19 mouse cellular contexts compared by ENCODE assay signal in genomic region chr16:40607509-40607908, GRCm38 (mm10).
DNase-seq lines count a peak whose midpoint lies in the region; ATAC-seq lines count a peak whose summit lies in the region.
"Had no signal": no experiment of that assay in that cellular context is flagged by ENCODE, and none has a peak within 500 bp of the region (broad histone marks: within the 10 kb centered on the region; RNA-seq: fewer than 3 reads in every experiment).

No protein-coding gene starts in this region.

- no peaks in the 10 kb centered on the region for H3K9me3 ChIP-seq in neural tube, embryonic 13.5 days
- H3K9me3 ChIP-seq in neural tube, embryonic 15.5 days (replicated peaks): no peaks in the 10 kb centered on the region
- H3K9me3 ChIP-seq: G1E had no signal

- H3K4me2 ChIP-seq in neural tube, embryonic 13.5 days: no peak overlapping the region
- H3K4me2 ChIP-seq in neural tube, embryonic 15.5 days: no peak overlapping the region

- no peaks in the 10 kb centered on the region for H3K36me3 ChIP-seq in neural tube, embryonic 13.5 days
- H3K36me3 ChIP-seq in neural tube, embryonic 15.5 days: no peaks in the 10 kb centered on the region
- H3K36me3 ChIP-seq: G1E had no signal

- no peak overlapping the region for H3K4me3 ChIP-seq in neural tube, embryonic 13.5 days
- no peak overlapping the region for H3K4me3 ChIP-seq in neural tube, embryonic 15.5 days (replicated peaks)

- H3K4me1 ChIP-seq in neural tube, embryonic 13.5 days (replicated peaks): no peaks in the 10 kb centered on the region
- no peaks in the 10 kb centered on the region for H3K4me1 ChIP-seq in neural tube, embryonic 15.5 days

- no peak for DNase-seq in neural tube, embryonic 10.5 days (ENCODE audit: extremely low spot score, low spot score)
- DNase-seq in testis, postnatal 10 days (ENCODE audit: low spot score): no peak
- DNase-seq: adrenal gland, adult 2 months; adrenal gland, adult 8-10 months; adrenal gland, postnatal 10 days; adrenal gland, postnatal 14 days; adrenal gland, postnatal 25 days; adrenal gland, postnatal 36 days; B cell, adult 2 months; cerebellum, adult 11 months; cerebellum, adult 11-12 months; cerebellum, adult 18-20 months had no signal

- no peaks in the 10 kb centered on the region for H3K27me3 ChIP-seq in neural tube, embryonic 13.5 days
- H3K27me3 ChIP-seq in neural tube, embryonic 15.5 days (replicated peaks): no peaks in the 10 kb centered on the region
- H3K27me3 ChIP-seq: CH12.LX had no signal

- WGBS in neural tube, embryonic 13.5 days: 64% methylated on average over 3 of the region's 3 CpGs
- 44% methylated on average over 3 of the region's 3 CpGs for WGBS in neural tube, embryonic 15.5 days

- ATAC-seq in neural tube, embryonic 13.5 days (ENCODE audit: low read depth): peak; percentile 72; the same call in 1 of the 2 replicates
- ATAC-seq in neural tube, embryonic 15.5 days (ENCODE audit: low FRiP score): peak; percentile 59; the same call in 1 of the 2 replicates
- ATAC-seq: activated CD4-positive, CD25-positive, alpha-beta regulatory T cell, adult 4 months; CD4-positive, CD25-positive, alpha-beta regulatory T cell, adult 4 months; Patski had no signal

- no peak overlapping the region for H3K9ac ChIP-seq in neural tube, embryonic 13.5 days
- no peak overlapping the region for H3K9ac ChIP-seq in neural tube, embryonic 15.5 days (replicated peaks)

- no peak overlapping the region for H3K27ac ChIP-seq in neural tube, embryonic 13.5 days (replicated peaks)
- H3K27ac ChIP-seq in neural tube, embryonic 15.5 days (replicated peaks): no peak overlapping the region
